11 mouse cellular contexts compared by ENCODE assay signal in genomic region chr16:72665454-72665853, GRCm38 (mm10).
DNase-seq lines count a peak whose midpoint lies in the region; ATAC-seq and TF ChIP-seq lines count a peak whose summit lies in the region.
"Had no signal": no experiment of that assay in that cellular context is flagged by ENCODE, and none has a peak within 500 bp of the region (broad histone marks: within the 10 kb centered on the region; RNA-seq: fewer than 3 reads in every experiment).

No protein-coding gene starts in this region.

- TF ChIP-seq EP300 in liver, embryonic 14.5 days (IDR thresholded peaks at IDR 0.05; ENCODE audit: low read depth): no peak

- peaks cover 3% of the 10 kb centered on the region; the same call in 1 of the 2 replicates for H3K4me1 ChIP-seq in lung, embryonic 14.5 days (ENCODE audit: insufficient read depth)
- no peaks in the 10 kb centered on the region; a peak in 1 of 4 replicates for H3K4me1 ChIP-seq in liver, embryonic 14.5 days (replicated peaks; ENCODE audit: control insufficient read depth in 2 of 2, insufficient read depth in 2 of 2, low read length in 1 of 2)
- no peaks in the 10 kb centered on the region for H3K4me1 ChIP-seq in stomach, embryonic 16.5 days (ENCODE audit: control insufficient read depth, insufficient read depth, low read length)

- TF ChIP-seq CTCF in lung, embryonic 14.5 days (IDR thresholded peaks at IDR 0.05; ENCODE audit: low read depth): no peak
- no peak for TF ChIP-seq CTCF in liver, embryonic 14.5 days (IDR thresholded peaks at IDR 0.05; ENCODE audit: low read depth)

- H3K9me3 ChIP-seq in lung, embryonic 14.5 days (ENCODE audit: low read depth, low read length): no peaks in the 10 kb centered on the region
- no peaks in the 10 kb centered on the region for H3K9me3 ChIP-seq in liver, embryonic 14.5 days (ENCODE audit: control insufficient read depth, low read length)
- H3K9me3 ChIP-seq in stomach, embryonic 16.5 days (replicated peaks; ENCODE audit: control insufficient read depth, low read length): no peaks in the 10 kb centered on the region

- H3K4me2 ChIP-seq in lung, embryonic 14.5 days: peak overlapping the region; percentile 80
- peak overlapping the region; percentile 47 for H3K4me2 ChIP-seq in liver, embryonic 14.5 days (ENCODE audit: low read depth)
- peak overlapping the region; percentile 79 for H3K4me2 ChIP-seq in stomach, embryonic 16.5 days (ENCODE audit: low read depth, low read length)

- H3K9ac ChIP-seq in lung, embryonic 14.5 days: peak overlapping the region; percentile 76
- no peak overlapping the region for H3K9ac ChIP-seq in liver, embryonic 14.5 days (replicated peaks)
- peak overlapping the region; percentile 51 for H3K9ac ChIP-seq in stomach, embryonic 16.5 days (ENCODE audit: low read length)

- no peak for DNase-seq in lung, embryonic 14.5 days
- DNase-seq in lung, adult 18-20 months: no peak
- no peak for DNase-seq in liver, embryonic 14.5 days (ENCODE audit: low read depth in 3 of 3, low spot score in 3 of 3)
- DNase-seq in right cerebral cortex, postnatal 10 days (ENCODE audit: low spot score in 2 of 2): no peak
- DNase-seq in left cerebral cortex, postnatal 4 days: no peak
- no peak for DNase-seq in heart, adult 11 months
- DNase-seq: gastrocnemius, postnatal 25 days; spleen, adult 18-20 months had no signal

- H3K27me3 ChIP-seq in lung, embryonic 14.5 days (ENCODE audit: insufficient read depth, low read length): no peaks in the 10 kb centered on the region
- H3K27me3 ChIP-seq in liver, embryonic 14.5 days (ENCODE audit: control insufficient read depth, insufficient read depth, low read length): peaks cover 2% of the 10 kb centered on the region
- H3K27me3 ChIP-seq in stomach, embryonic 16.5 days (ENCODE audit: control insufficient read depth, insufficient read depth, low read length): no peaks in the 10 kb centered on the region

- peak overlapping the region; percentile 80 for H3K4me3 ChIP-seq in lung, embryonic 14.5 days (ENCODE audit: low read depth, low read length)
- H3K4me3 ChIP-seq in liver, embryonic 14.5 days (ENCODE audit: insufficient read depth in 1 of 2, low read depth in 2 of 2, low read length in 2 of 2): peak overlapping the region in 1 of 2 experiments; percentile 56; a peak in 2 of 4 replicates
- peak overlapping the region; percentile 46 for H3K4me3 ChIP-seq in stomach, embryonic 16.5 days (replicated peaks; ENCODE audit: low read length)

- WGBS in lung, embryonic 14.5 days: 31% methylated on average over 5 of the region's 5 CpGs
- 15% methylated on average over 5 of the region's 5 CpGs for WGBS in liver, embryonic 14.5 days (ENCODE audit: insufficient replicate concordance)
- 22% methylated on average over 5 of the region's 5 CpGs for WGBS in stomach, embryonic 16.5 days

- H3K36me3 ChIP-seq in lung, embryonic 14.5 days (ENCODE audit: insufficient read depth): no peaks in the 10 kb centered on the region
- no peaks in the 10 kb centered on the region for H3K36me3 ChIP-seq in liver, embryonic 14.5 days (replicated peaks; ENCODE audit: control insufficient read depth, insufficient read depth, low read depth)
- H3K36me3 ChIP-seq in stomach, embryonic 16.5 days (ENCODE audit: control insufficient read depth, insufficient read depth, low read length): no peaks in the 10 kb centered on the region

- no peak overlapping the region for H3K27ac ChIP-seq in lung, embryonic 14.5 days (ENCODE audit: low read depth)
- no peak overlapping the region for H3K27ac ChIP-seq in liver, embryonic 14.5 days
- no peak overlapping the region for H3K27ac ChIP-seq in stomach, embryonic 16.5 days (ENCODE audit: low read length)
- H3K27ac ChIP-seq: macrophage had no signal

- ATAC-seq in lung, embryonic 14.5 days (ENCODE audit: insufficient read depth): no peak
- peak; percentile 38; the same call in 1 of the 2 replicates for ATAC-seq in granulocyte monocyte progenitor cell, adult 5-6 weeks (replicated peaks; ENCODE audit: poor library complexity, severe bottlenecking)
- ATAC-seq in liver, embryonic 14.5 days (ENCODE audit: insufficient read depth): no peak
- ATAC-seq in stomach, embryonic 16.5 days (ENCODE audit: insufficient read depth, low FRiP score): no peak

- intact Hi-C loops in left cerebral cortex, postnatal 4 days (cut with DNase I): loop anchor here (5.0 to 10.0 kb wide), 2 partner anchors 292 to 311 kb away; no protein-coding TSS in a partner anchor
